Mouse (Mus musculus): ENCODE data around the gene Ofcc1. TPM values are rescaled to one million over a fixed set of nuclear protein-coding genes. Genes with fewer than 3 reads are reported as not detected.

Gene Ofcc1
- polyA plus RNA-seq, 1 experiment from 2014 or later = not detected

DNA sequence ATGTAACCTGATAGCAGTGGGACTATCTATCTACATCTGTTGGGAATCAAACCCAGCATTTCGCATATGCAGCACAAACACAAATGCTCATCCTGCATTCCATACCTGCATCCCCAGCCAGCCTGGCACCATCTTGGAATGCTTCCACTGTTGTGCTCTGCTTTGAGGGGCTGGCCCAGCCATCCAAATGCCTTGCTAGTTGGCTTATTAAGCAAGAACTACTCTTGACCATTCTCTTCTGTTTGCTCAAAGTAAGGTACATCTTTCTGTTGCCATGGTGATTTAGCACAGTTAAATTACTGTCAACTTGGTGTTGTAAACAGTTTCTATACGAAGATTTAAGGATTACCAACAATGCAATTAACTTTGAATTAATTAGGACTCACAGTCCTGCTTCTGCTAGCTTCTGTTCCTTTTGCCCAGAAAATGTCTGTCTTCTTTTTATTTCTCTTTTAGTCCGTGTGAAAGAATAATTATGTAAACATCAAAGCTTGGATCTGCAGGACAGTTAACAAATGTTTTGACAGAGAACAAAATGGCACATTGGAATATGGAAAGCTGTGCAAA is 286.3 kb downstream of the Ofcc1 start:
- Histone ChIP-seq H3K36me3 (ENCODE audit: control insufficient read depth, insufficient read depth, low read length) (no peaks in the 10 kb centered on the region), H3K4me1 (ENCODE audit: control insufficient read depth, insufficient read depth, low read length) (no peaks in the 10 kb centered on the region), H3K4me3 (ENCODE audit: low read depth, low read length) (no peak overlapping the region), H3K9me3 (ENCODE audit: control insufficient read depth, low read length) (no peaks in the 10 kb centered on the region), H3K9ac (ENCODE audit: low read depth, low read length) (no peak overlapping the region), H3K4me2 (ENCODE audit: low read depth, low read length) (no peak overlapping the region), H3K27ac (replicated peaks; ENCODE audit: low read depth, low read length) (no peak overlapping the region), H3K27me3 (replicated peaks; ENCODE audit: control insufficient read depth, insufficient read depth, low read length) (no peaks in the 10 kb centered on the region)
- 66% methylated on average over 3 of the region's 3 CpGs for WGBS
- no peak for DNase-seq (ENCODE audit: low spot score)
- ATAC-seq (ENCODE audit: low read depth) = no peak

DNA sequence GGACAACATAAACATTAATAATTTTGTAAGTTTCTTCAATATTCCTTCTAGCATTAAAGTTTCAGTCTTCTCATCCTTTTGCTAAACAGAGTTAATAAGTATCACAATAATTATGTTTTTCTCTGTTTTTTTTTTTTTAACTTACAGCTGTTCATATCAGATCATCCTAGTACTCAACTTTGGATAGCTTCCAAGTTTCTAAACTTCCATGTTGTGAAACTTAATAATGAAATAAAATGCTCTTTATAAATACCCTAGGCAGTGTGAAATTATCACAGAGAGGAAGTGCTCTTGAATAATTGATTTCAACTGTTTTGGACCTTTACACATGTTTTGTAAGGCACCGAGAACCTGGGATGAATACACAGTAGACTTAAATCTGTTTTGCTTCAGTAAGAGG is 291.2 kb downstream of the Ofcc1 start:
- H3K9ac ChIP-seq (ENCODE audit: low read depth, low read length) = no peak overlapping the region
- WGBS = 48% methylated on average over 1 of the region's 1 CpGs
- no peak overlapping the region for H3K4me3 ChIP-seq (ENCODE audit: low read depth, low read length)
- no peaks in the 10 kb centered on the region for H3K4me1 ChIP-seq (ENCODE audit: control insufficient read depth, insufficient read depth, low read length)
- ATAC-seq (ENCODE audit: low read depth) (no peak), DNase-seq (ENCODE audit: low spot score) (no peak)
- no peaks in the 10 kb centered on the region for H3K9me3 ChIP-seq (ENCODE audit: control insufficient read depth, low read length)
- H3K27me3 ChIP-seq (replicated peaks; ENCODE audit: control insufficient read depth, insufficient read depth, low read length) = no peaks in the 10 kb centered on the region
- H3K4me2 ChIP-seq (ENCODE audit: low read depth, low read length) = no peak overlapping the region
- no peak overlapping the region for H3K27ac ChIP-seq (replicated peaks; ENCODE audit: low read depth, low read length)
- no peaks in the 10 kb centered on the region for H3K36me3 ChIP-seq (ENCODE audit: control insufficient read depth, insufficient read depth, low read length)

DNA sequence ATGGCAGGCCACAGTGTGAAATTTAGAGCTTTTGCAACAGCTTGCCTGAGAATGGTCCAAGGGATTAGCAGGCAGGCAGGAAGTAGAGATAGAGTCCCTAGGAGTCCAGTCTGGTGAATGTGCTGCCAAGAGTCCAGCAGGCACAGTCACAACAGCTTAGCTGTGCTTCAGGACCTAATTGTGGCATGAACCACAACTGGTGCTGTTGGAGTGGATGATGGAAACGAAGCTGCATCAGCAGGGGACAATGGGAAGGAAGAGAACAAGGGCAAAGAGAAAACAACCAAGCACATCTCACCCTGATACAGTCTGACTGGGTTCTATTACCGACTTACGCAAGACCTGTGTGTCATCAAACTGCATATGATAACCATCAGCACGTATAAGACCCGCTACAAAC is 300.0 kb downstream of the Ofcc1 start:
- no peaks in the 10 kb centered on the region for H3K9me3 ChIP-seq (ENCODE audit: control insufficient read depth, low read length)
- H3K4me2 ChIP-seq (ENCODE audit: low read depth, low read length) = no peak overlapping the region
- no peaks in the 10 kb centered on the region for H3K27me3 ChIP-seq (replicated peaks; ENCODE audit: control insufficient read depth, insufficient read depth, low read length)
- no peak overlapping the region for H3K9ac ChIP-seq (ENCODE audit: low read depth, low read length)
- no peaks in the 10 kb centered on the region for H3K36me3 ChIP-seq (ENCODE audit: control insufficient read depth, insufficient read depth, low read length)
- no peak overlapping the region for H3K27ac ChIP-seq (replicated peaks; ENCODE audit: low read depth, low read length)
- 80% methylated on average over 5 of the region's 5 CpGs for WGBS
- DNase-seq (ENCODE audit: low spot score) = no peak
- H3K4me1 ChIP-seq (ENCODE audit: control insufficient read depth, insufficient read depth, low read length) = no peaks in the 10 kb centered on the region
- H3K4me3 ChIP-seq (ENCODE audit: low read depth, low read length) = no peak overlapping the region
- ATAC-seq (ENCODE audit: low read depth) = no peak

DNA sequence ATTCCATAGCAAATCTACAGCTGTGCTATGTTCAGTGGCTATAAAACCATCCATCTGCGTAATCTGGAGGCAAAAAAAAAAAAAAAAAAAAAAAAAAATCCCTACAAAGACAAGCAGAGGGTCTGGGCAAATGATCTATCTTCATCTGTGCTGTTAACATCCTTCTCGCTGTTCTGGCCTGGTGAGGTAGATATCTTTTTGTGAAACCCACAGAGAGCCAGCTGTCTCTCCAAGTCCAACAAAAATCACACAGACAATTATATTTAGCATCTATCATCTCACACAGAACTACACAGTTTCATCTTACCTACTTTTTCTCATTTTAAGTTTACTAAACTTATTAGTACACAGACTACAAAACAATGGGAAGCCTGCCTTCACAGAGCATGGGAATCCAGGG is 323.4 kb downstream of the Ofcc1 start:
- H3K4me1 ChIP-seq (ENCODE audit: control insufficient read depth, insufficient read depth, low read length) = no peaks in the 10 kb centered on the region
- no peak overlapping the region for H3K9ac ChIP-seq (ENCODE audit: low read depth, low read length)
- peaks cover 10% of the 10 kb centered on the region; the same call in 1 of the 2 replicates for H3K9me3 ChIP-seq (ENCODE audit: control insufficient read depth, low read length)
- H3K4me3 ChIP-seq (ENCODE audit: low read depth, low read length) = no peak overlapping the region
- no peaks in the 10 kb centered on the region for H3K27me3 ChIP-seq (replicated peaks; ENCODE audit: control insufficient read depth, insufficient read depth, low read length)
- DNase-seq (ENCODE audit: low spot score) (no peak), ATAC-seq (ENCODE audit: low read depth) (no peak)
- WGBS = 88% methylated on average over 2 of the region's 2 CpGs
- no peak overlapping the region for H3K4me2 ChIP-seq (ENCODE audit: low read depth, low read length)
- H3K27ac ChIP-seq (replicated peaks; ENCODE audit: low read depth, low read length) = no peak overlapping the region
- H3K36me3 ChIP-seq (ENCODE audit: control insufficient read depth, insufficient read depth, low read length) = no peaks in the 10 kb centered on the region

DNA sequence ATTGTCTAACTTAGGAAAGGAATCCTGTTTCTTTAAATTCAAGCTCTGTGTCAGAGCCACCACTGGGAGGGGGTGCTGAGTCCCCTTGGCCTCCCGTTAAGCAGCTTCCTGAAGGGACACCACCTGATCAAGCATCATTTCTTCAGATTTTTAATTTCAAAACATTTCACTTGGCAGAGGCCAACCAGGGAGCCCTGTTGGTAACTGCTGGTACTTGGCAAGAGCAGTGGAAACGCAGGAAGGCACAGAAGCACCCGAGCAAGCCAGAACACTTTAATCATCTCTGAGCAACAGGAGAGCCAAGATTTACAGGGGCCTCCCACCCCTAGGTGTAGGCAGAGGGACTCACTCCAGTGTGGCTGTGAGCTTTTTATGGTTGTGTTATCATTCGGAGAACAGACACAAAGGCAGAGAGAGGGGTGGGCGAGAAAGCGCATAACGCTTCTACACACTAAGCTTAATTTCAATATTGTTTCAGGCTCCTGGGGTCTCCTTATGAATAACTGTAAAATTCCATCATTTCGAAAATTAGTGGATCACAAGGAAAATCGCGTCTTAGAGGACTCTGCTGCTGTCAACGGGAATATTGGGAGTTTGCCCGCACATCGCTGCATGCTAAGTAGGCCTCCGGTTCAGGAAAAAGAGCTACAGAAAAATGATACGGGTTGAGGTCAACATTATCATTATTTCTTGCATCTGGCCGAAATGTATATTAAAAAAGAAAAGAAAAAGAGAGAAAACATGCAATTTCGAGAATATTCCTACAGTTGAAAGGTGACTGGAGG is 324.1 kb downstream of the Ofcc1 start:
- DNase-seq (ENCODE audit: low spot score) (peak; percentile 14), ATAC-seq (ENCODE audit: low read depth) (no peak)
- H3K4me3 ChIP-seq (ENCODE audit: low read depth, low read length) = no peak overlapping the region
- no peak overlapping the region for H3K9ac ChIP-seq (ENCODE audit: low read depth, low read length)
- H3K9me3 ChIP-seq (ENCODE audit: control insufficient read depth, low read length) = peaks cover 10% of the 10 kb centered on the region; the same call in 1 of the 2 replicates
- 78% methylated on average over 17 of the region's 17 CpGs for WGBS
- H3K27ac ChIP-seq (replicated peaks; ENCODE audit: low read depth, low read length) = no peak overlapping the region
- H3K4me2 ChIP-seq (ENCODE audit: low read depth, low read length) = no peak overlapping the region
- H3K27me3 ChIP-seq (replicated peaks; ENCODE audit: control insufficient read depth, insufficient read depth, low read length) = no peaks in the 10 kb centered on the region
- H3K4me1 ChIP-seq (ENCODE audit: control insufficient read depth, insufficient read depth, low read length) = no peaks in the 10 kb centered on the region
- no peaks in the 10 kb centered on the region for H3K36me3 ChIP-seq (ENCODE audit: control insufficient read depth, insufficient read depth, low read length)

DNA sequence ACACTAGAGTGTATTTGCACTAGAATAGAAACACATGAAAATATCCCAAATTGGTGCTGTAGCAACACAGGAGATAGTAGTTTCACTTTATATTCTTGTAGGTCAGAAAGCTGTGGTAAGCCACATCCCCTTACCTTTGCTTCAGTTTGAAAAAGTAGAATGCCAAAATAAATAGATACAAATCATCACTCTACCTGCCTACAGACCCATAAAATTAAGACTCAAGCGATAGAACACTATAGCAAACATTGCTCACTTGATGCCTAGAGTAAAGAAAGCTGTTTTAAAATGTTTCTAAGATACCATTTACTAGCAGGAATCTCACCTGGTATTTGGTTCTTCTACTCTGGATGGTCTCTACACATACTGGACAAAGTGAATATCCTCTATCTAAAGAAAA is 331.8 kb downstream of the Ofcc1 start:
- H3K9ac ChIP-seq (ENCODE audit: low read depth, low read length) = no peak overlapping the region
- whole genome bisulfite sequencing = 91% methylated on average over 1 of the region's 1 CpGs
- no peaks in the 10 kb centered on the region for H3K36me3 ChIP-seq (ENCODE audit: control insufficient read depth, insufficient read depth, low read length)
- no peaks in the 10 kb centered on the region for H3K4me1 ChIP-seq (ENCODE audit: control insufficient read depth, insufficient read depth, low read length)
- H3K4me2 ChIP-seq (ENCODE audit: low read depth, low read length) = no peak overlapping the region
- H3K4me3 ChIP-seq (ENCODE audit: low read depth, low read length) = no peak overlapping the region
- no peak for DNase-seq (ENCODE audit: low spot score)
- no peaks in the 10 kb centered on the region for H3K27me3 ChIP-seq (replicated peaks; ENCODE audit: control insufficient read depth, insufficient read depth, low read length)
- no peak overlapping the region for H3K27ac ChIP-seq (replicated peaks; ENCODE audit: low read depth, low read length)
- no peak for ATAC-seq (ENCODE audit: low read depth)
- H3K9me3 ChIP-seq (ENCODE audit: control insufficient read depth, low read length) = 0 out of 2 replicates have a peak, but pooled peaks cover 5% of the 10 kb centered on the region

DNA sequence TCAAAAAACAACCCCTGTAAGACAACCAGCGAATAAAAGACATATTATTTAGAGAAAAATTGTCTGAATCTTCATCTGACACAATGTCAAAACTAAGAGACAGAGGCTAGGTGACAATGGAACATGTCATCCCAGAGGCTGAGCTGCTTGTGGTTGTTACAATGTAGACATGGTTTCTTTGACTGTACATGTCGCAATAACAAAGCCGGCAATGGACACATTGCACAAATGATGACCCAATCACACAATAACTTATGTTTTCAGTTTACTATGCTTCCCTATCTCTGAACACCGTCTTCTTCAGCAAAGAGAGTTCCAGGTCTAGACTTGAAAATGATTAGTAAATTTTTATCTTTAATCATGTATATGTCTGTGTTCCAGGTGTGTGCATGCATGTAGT is 332.4 kb downstream of the Ofcc1 start:
- DNase-seq (ENCODE audit: low spot score) (no peak), ATAC-seq (ENCODE audit: low read depth) (no peak)
- Histone ChIP-seq H3K4me1 (ENCODE audit: control insufficient read depth, insufficient read depth, low read length) (no peaks in the 10 kb centered on the region), H3K9me3 (ENCODE audit: control insufficient read depth, low read length) (0 out of 2 replicates have a peak, but pooled peaks cover 5% of the 10 kb centered on the region), H3K27ac (replicated peaks; ENCODE audit: low read depth, low read length) (no peak overlapping the region), H3K27me3 (replicated peaks; ENCODE audit: control insufficient read depth, insufficient read depth, low read length) (no peaks in the 10 kb centered on the region), H3K36me3 (ENCODE audit: control insufficient read depth, insufficient read depth, low read length) (no peaks in the 10 kb centered on the region), H3K4me2 (ENCODE audit: low read depth, low read length) (no peak overlapping the region), H3K9ac (ENCODE audit: low read depth, low read length) (no peak overlapping the region), H3K4me3 (ENCODE audit: low read depth, low read length) (no peak overlapping the region)
- WGBS = 93% methylated on average over 4 of the region's 4 CpGs

DNA sequence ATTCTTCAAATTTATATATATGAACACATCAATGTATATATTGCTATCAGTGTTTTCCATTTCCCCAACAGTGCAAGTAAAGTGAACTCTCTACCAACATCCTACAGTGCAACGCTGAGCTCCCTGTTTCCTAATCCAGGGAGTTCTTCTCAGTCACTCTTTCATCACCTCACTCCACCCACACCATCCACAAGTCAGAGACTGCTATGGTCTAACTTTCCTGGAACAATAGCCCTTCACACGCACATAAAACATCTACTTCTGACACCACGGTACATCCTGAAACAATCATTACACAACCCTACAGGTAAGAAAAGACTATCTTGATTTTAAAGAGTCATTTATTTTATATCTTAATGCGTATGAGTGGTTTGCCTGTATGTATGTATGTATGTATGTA is 335.4 kb downstream of the Ofcc1 start:
- Histone ChIP-seq H3K9me3 (ENCODE audit: control insufficient read depth, low read length) (0 out of 2 replicates have a peak, but pooled peaks cover 5% of the 10 kb centered on the region), H3K4me1 (ENCODE audit: control insufficient read depth, insufficient read depth, low read length) (no peaks in the 10 kb centered on the region), H3K27ac (replicated peaks; ENCODE audit: low read depth, low read length) (no peak overlapping the region), H3K36me3 (ENCODE audit: control insufficient read depth, insufficient read depth, low read length) (no peaks in the 10 kb centered on the region), H3K9ac (ENCODE audit: low read depth, low read length) (no peak overlapping the region), H3K27me3 (replicated peaks; ENCODE audit: control insufficient read depth, insufficient read depth, low read length) (no peaks in the 10 kb centered on the region), H3K4me3 (ENCODE audit: low read depth, low read length) (no peak overlapping the region), H3K4me2 (ENCODE audit: low read depth, low read length) (no peak overlapping the region)
- 93% methylated on average over 4 of the region's 4 CpGs for WGBS
- ATAC-seq (ENCODE audit: low read depth) (no peak), DNase-seq (ENCODE audit: low spot score) (no peak)
